Mouse (Mus musculus) liver, adult 2 months (tissue): ENCODE measurements around the gene Ppp2r2c.

Experiments
- CTCF ChIP-seq: fragments of 200-500 bp; IDR thresholded peaks from 2 replicates; pipeline ENCODE4 v1.5.1; 2011; ENCODE audit warnings: low read depth, low read length, control low read depth
- POLR2A ChIP-seq: fragments of 200-500 bp; IDR thresholded peaks from 2 replicates; pipeline ENCODE4 v1.6.1; 2011; ENCODE audit warnings: low read length, control low read depth; ENCODE audit not compliant: insufficient read depth; ENCODE audit errors: extremely low read depth

GRCm38 (mm10) chr5:36960501-36960900 is 92.2 kb downstream of the Ppp2r2c start:
- no peak for TF ChIP-seq POLR2A
- TF ChIP-seq CTCF = no peak
